In the genomic region with DNA sequence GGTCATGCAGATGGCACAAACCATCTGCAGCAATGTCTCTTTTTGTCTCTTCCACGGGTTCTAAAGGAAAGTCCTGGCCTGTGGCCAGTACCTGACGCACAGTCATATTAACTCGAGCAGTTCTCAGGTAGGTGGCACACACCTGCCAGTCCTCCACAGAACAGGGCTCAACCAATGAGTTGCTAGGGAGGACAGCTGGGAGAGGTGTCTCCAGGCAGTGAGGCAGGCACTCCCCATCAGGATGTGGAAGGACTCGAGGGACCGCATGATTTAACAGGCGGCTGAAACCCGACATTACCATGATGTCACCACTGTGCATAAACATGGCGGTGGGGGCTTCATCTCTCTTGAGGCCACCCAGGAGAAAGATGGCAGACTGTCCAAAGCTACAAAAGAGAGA, we compare ENCODE assay signal across 19 mouse cellular contexts.
"Had no signal": no experiment of that assay in that cellular context is flagged by ENCODE, and none has a peak within 500 bp of the region (broad histone marks: within the 10 kb centered on the region; RNA-seq: fewer than 3 reads in every experiment).

No protein-coding gene starts in this region.

- DNase-seq: lung, adult 18-20 months; lung, embryonic 14.5 days; lung, postnatal 10 days; lung, postnatal 4 days; midbrain, embryonic 14.5 days; retina, postnatal 1 day; right cerebral cortex, adult 18-20 months; right cerebral cortex, postnatal 25 days; right cerebral cortex, postnatal 4 days; spleen, adult 18-20 months; thymus, adult 18-20 months; thymus, postnatal 14 days; thymus, postnatal 36 days had no signal

- H3K4me2 ChIP-seq: lung, embryonic 14.5 days; midbrain, embryonic 12.5 days; neural tube, embryonic 13.5 days; neural tube, embryonic 15.5 days had no signal

- H3K27ac ChIP-seq: midbrain, embryonic 10.5 days; midbrain, embryonic 12.5 days; neural tube, embryonic 13.5 days; neural tube, embryonic 15.5 days had no signal

- H3K27me3 ChIP-seq: midbrain, embryonic 12.5 days; neural tube, embryonic 13.5 days; neural tube, embryonic 15.5 days had no signal

- H3K9ac ChIP-seq: lung, embryonic 14.5 days; midbrain, embryonic 12.5 days; neural tube, embryonic 13.5 days; neural tube, embryonic 15.5 days had no signal

- H3K9me3 ChIP-seq: midbrain, embryonic 10.5 days; midbrain, embryonic 12.5 days; neural tube, embryonic 13.5 days; neural tube, embryonic 15.5 days had no signal

- ATAC-seq: midbrain, embryonic 16.5 days had no signal

- H3K4me3 ChIP-seq: midbrain, embryonic 10.5 days; midbrain, embryonic 12.5 days; myocyte; neural tube, embryonic 13.5 days; neural tube, embryonic 15.5 days had no signal
